Mouse (Mus musculus): ENCODE data around the gene Washc3. TPM values are rescaled to one million over a fixed set of nuclear protein-coding genes. Genes with fewer than 3 reads are reported as not detected.

Gene Washc3
- polyA plus RNA-seq, 1 experiment = 76.4 TPM

- H3K4me1 ChIP-seq (ENCODE audit: control insufficient read depth, insufficient read depth, low read length) = no peaks in the 10 kb centered on the region
- TF ChIP-seq CTCF (IDR thresholded peaks at IDR 0.05; ENCODE audit: low read depth, low read length) = no peak
- no peak for TF ChIP-seq POLR2A (IDR thresholded peaks at IDR 0.05; ENCODE audit: borderline replicate concordance, low read depth, low read length)
- H3K27ac ChIP-seq (ENCODE audit: insufficient read depth, low read depth, low read length) = no peak overlapping the region
- no peak overlapping the region for H3K4me3 ChIP-seq (ENCODE audit: insufficient read depth, low read length)
These were observed 87.2 kb downstream of the Washc3 start for GRCm38 (mm10) chr10:88288061-88288460.

- no peaks in the 10 kb centered on the region for H3K4me1 ChIP-seq (ENCODE audit: control insufficient read depth, insufficient read depth, low read length)
- TF ChIP-seq POLR2A (IDR thresholded peaks at IDR 0.05; ENCODE audit: borderline replicate concordance, low read depth, low read length) (no peak), CTCF (IDR thresholded peaks at IDR 0.05; ENCODE audit: low read depth, low read length) (no peak)
- no peak overlapping the region for H3K4me3 ChIP-seq (ENCODE audit: insufficient read depth, low read length)
- H3K27ac ChIP-seq (ENCODE audit: insufficient read depth, low read depth, low read length) = no peak overlapping the region
These were observed 94.2 kb downstream of the Washc3 start for GRCm38 (mm10) chr10:88295091-88295490.

Other genes starting within 250 kb of the Washc3 start
- not detected in 2 replicates for gene Pmch, start 110.0 kb upstream of the Washc3 start, polyA plus RNA-seq (2012; ENCODE audit: insufficient read depth, insufficient read length, missing spikeins)
- 5.5 and 8.3 TPM in 2 replicates for gene Parpbp, start 54.2 kb upstream of the Washc3 start, polyA plus RNA-seq (2012; ENCODE audit: insufficient read depth, insufficient read length, missing spikeins)
- gene Nup37, start 54.1 kb upstream of the Washc3 start, polyA plus RNA-seq (2012; ENCODE audit: insufficient read depth, insufficient read length, missing spikeins) = 13.3 and 14.6 TPM in 2 replicates
- gene Dram1, start 178.0 kb downstream of the Washc3 start, polyA plus RNA-seq (2012; ENCODE audit: insufficient read depth, insufficient read length, missing spikeins) = 76.0 and 77.0 TPM in 2 replicates
- 22.9 and 26.8 TPM in 2 replicates for gene Gnptab, start 178.0 kb downstream of the Washc3 start, polyA plus RNA-seq (2012; ENCODE audit: insufficient read depth, insufficient read length, missing spikeins)

Measured in bone marrow macrophage, adult 2 months (primary cell).